Mouse (Mus musculus) megakaryocyte, embryonic 14.5 days (primary cell): ENCODE results near the gene Pik3ca. TPM values are rescaled to one million over a fixed set of nuclear protein-coding genes. Genes with fewer than 3 reads are reported as not detected.
"Not testable (repeated sequence)": the region's sequence is repeated elsewhere in the genome, so short reads cannot be mapped to it uniquely, and the experiment has no call there.

ENCODE experiments used
- H3K27me3 ChIP-seq: replicated peaks from 2 replicates; pipeline ENCODE3; 2012; ENCODE audit warnings: inconsistent platforms
- H3K36me3 ChIP-seq: replicated peaks from 2 replicates; pipeline ENCODE3; 2012; ENCODE audit warnings: low read length, inconsistent platforms, mixed read lengths
- H3K4me1 ChIP-seq: 2 replicates; pipeline ENCODE4 v1.6.1; 2012; ENCODE audit warnings: inconsistent platforms
- H3K4me3 ChIP-seq: replicated peaks from 2 replicates; pipeline ENCODE3; 2012; ENCODE audit warnings: moderate library complexity, mild to moderate bottlenecking, inconsistent platforms
- H3K9me3 ChIP-seq: 2 replicates; pipeline ENCODE4 v1.6.1; 2012; ENCODE audit warnings: inconsistent platforms
- FLI1 ChIP-seq: IDR thresholded peaks from 2 replicates; pipeline ENCODE4 v1.6.1; 2012; ENCODE audit warnings: low read length, inconsistent platforms, mixed read lengths
- GATA1 ChIP-seq: IDR thresholded peaks from 3 replicates; pipeline ENCODE4 v1.6.1; 2012; ENCODE audit warnings: mixed read lengths, low read length, inconsistent platforms, borderline replicate concordance
- polyA plus RNA-seq: library from polyadenylated mRNA; stranded (reverse); fragments of >175 nt; gene quantifications from 2 replicates; pipeline ENCODE4 v1.2.3, GENCODE M21; 2012; ENCODE audit warnings: low replicate concordance; ENCODE audit not compliant: insufficient read depth

Gene Pik3ca
- polyA plus RNA-seq, 1 experiment: 0.81 TPM

- Histone ChIP-seq H3K4me3 (peak overlapping the region; percentile 59), H3K36me3 (peaks cover 3% of the 10 kb centered on the region), H3K4me1 (peaks cover 76% of the 10 kb centered on the region), H3K9me3 (no peaks in the 10 kb centered on the region), H3K27me3 (no peaks in the 10 kb centered on the region)
- no peak for TF ChIP-seq GATA1
- TF ChIP-seq FLI1: no peak
Observed at GRCm38 (mm10) chr3:32417751-32418211, 20.3 kb downstream of the Pik3ca start.

- Histone ChIP-seq H3K4me1 (peaks cover 77% of the 10 kb centered on the region), H3K36me3 (peaks cover 15% of the 10 kb centered on the region), H3K27me3 (no peaks in the 10 kb centered on the region), H3K4me3 (no peak overlapping the region), H3K9me3 (no peaks in the 10 kb centered on the region)
- TF ChIP-seq GATA1 (no peak), FLI1 (no peak)
Observed at GRCm38 (mm10) chr3:32419866-32420265, 22.4 kb downstream of the Pik3ca start.

- no peaks in the 10 kb centered on the region for H3K9me3 ChIP-seq
- H3K4me1 ChIP-seq: peaks cover 66% of the 10 kb centered on the region
- no peaks in the 10 kb centered on the region for H3K27me3 ChIP-seq
- peaks cover 24% of the 10 kb centered on the region for H3K36me3 ChIP-seq
- TF ChIP-seq GATA1 (no peak), FLI1 (no peak)
- H3K4me3 ChIP-seq: peak overlapping the region; percentile 83
Observed at GRCm38 (mm10) chr3:32421115-32422054, 23.9 kb downstream of the Pik3ca start.

GRCm38 (mm10) chr3:32427695-32428094, 30.2 kb downstream of the Pik3ca start:
- Histone ChIP-seq H3K27me3 (no peaks in the 10 kb centered on the region), H3K4me3 (no peak overlapping the region), H3K9me3 (no peaks in the 10 kb centered on the region), H3K36me3 (peaks cover 34% of the 10 kb centered on the region), H3K4me1 (peaks cover 47% of the 10 kb centered on the region)
- TF ChIP-seq GATA1: no peak
- no peak for TF ChIP-seq FLI1

- TF ChIP-seq GATA1 (no peak), FLI1 (no peak)
- no peaks in the 10 kb centered on the region for H3K9me3 ChIP-seq
- no peaks in the 10 kb centered on the region for H3K27me3 ChIP-seq
- peaks cover 35% of the 10 kb centered on the region for H3K36me3 ChIP-seq
- peaks cover 48% of the 10 kb centered on the region for H3K4me1 ChIP-seq
- no peak overlapping the region for H3K4me3 ChIP-seq
Observed at GRCm38 (mm10) chr3:32428361-32428760, 30.9 kb downstream of the Pik3ca start.

GRCm38 (mm10) chr3:32428921-32429320, 31.4 kb downstream of the Pik3ca start:
- TF ChIP-seq FLI1 (no peak), GATA1 (no peak)
- H3K4me3 ChIP-seq: no peak overlapping the region
- no peaks in the 10 kb centered on the region for H3K9me3 ChIP-seq
- no peaks in the 10 kb centered on the region for H3K27me3 ChIP-seq
- H3K4me1 ChIP-seq: peaks cover 46% of the 10 kb centered on the region
- peaks cover 35% of the 10 kb centered on the region for H3K36me3 ChIP-seq

GRCm38 (mm10) chr3:32429351-32429750, 31.9 kb downstream of the Pik3ca start:
- peaks cover 32% of the 10 kb centered on the region for H3K36me3 ChIP-seq
- H3K9me3 ChIP-seq, H3K4me3 ChIP-seq, H3K27me3 ChIP-seq: not testable (repeated sequence)
- peaks cover 42% of the 10 kb centered on the region for H3K4me1 ChIP-seq

- H3K9me3 ChIP-seq: no peaks in the 10 kb centered on the region
Observed at GRCm38 (mm10) chr3:32430394-32430793, 32.9 kb downstream of the Pik3ca start.

GRCm38 (mm10) chr3:32434016-32434415, 36.5 kb downstream of the Pik3ca start:
- Histone ChIP-seq H3K4me1 (peaks cover 43% of the 10 kb centered on the region), H3K27me3 (no peaks in the 10 kb centered on the region), H3K4me3 (no peak overlapping the region), H3K36me3 (peaks cover 47% of the 10 kb centered on the region), H3K9me3 (no peaks in the 10 kb centered on the region)
- TF ChIP-seq FLI1 (no peak), GATA1 (no peak)

More at GRCm38 (mm10) chr3:32430394-32430793, 32.9 kb downstream of the Pik3ca start:
- Histone ChIP-seq H3K4me1 (peaks cover 40% of the 10 kb centered on the region), H3K27me3 (no peaks in the 10 kb centered on the region), H3K4me3 (no peak overlapping the region), H3K36me3 (peaks cover 31% of the 10 kb centered on the region)
- TF ChIP-seq GATA1 (no peak), FLI1 (no peak)

- H3K36me3 ChIP-seq: peaks cover 67% of the 10 kb centered on the region
Observed at GRCm38 (mm10) chr3:32436101-32436500, 38.6 kb downstream of the Pik3ca start.

More at GRCm38 (mm10) chr3:32436101-32436500, 38.6 kb downstream of the Pik3ca start:
- Histone ChIP-seq H3K4me3 (no peak overlapping the region), H3K9me3 (no peaks in the 10 kb centered on the region), H3K4me1 (peaks cover 28% of the 10 kb centered on the region), H3K27me3 (no peaks in the 10 kb centered on the region)
- TF ChIP-seq FLI1 (no peak), GATA1 (no peak)
